Mouse (Mus musculus) liver, postnatal 0 days (tissue): Measurements from ENCODE around the gene Ssu72.

Experiments
- CTCF ChIP-seq: sonication (generic); IDR thresholded peaks from 2 replicates; pipeline ENCODE4 v1.5.1; 2016; ENCODE audit warnings: antibody characterized with exemption, low read depth
- EP300 ChIP-seq: IDR thresholded peaks from 2 replicates; pipeline ENCODE4 v1.6.1; 2016; ENCODE audit warnings: antibody characterized with exemption, low read depth, mild to moderate bottlenecking

DNA sequence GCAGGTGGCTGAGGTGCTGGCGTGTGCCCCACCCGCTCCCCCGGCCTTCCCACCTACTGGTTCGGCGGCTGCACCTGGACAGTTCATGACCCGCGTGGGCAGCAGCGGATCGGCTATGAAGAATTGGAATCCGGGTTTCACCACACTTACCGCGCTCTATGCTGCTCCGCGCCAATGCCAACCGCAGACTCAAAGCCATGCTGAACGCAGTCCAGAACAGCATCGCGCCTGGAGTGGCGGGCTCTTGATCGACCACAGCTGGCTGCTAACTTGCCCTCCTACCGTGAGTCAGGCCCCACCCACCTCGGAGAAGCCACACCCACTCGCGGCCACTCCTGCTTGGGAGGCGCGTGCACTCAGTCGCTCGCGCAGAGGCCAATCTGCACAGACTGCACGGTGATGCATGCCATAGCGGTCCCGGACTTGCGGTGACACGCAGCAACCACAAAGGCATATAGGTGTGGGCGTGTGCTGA lies 69.7 kb downstream of the Ssu72 start, which contains the start of gene Vwa1:
- TF ChIP-seq CTCF (no peak), EP300 (no peak)
